Comparison of ENCODE assay signal across 15 mouse cellular contexts in genomic region chr8:89152867-89153595, GRCm38 (mm10).
DNase-seq lines count a peak whose midpoint lies in the region; ATAC-seq and TF ChIP-seq lines count a peak whose summit lies in the region.
"Had no signal": no experiment of that assay in that cellular context is flagged by ENCODE, and none has a peak within 500 bp of the region (broad histone marks: within the 10 kb centered on the region; RNA-seq: fewer than 3 reads in every experiment).

No protein-coding gene starts in this region.

- H3K9ac ChIP-seq in intestine, embryonic 14.5 days (ENCODE audit: low read length): no peak overlapping the region
- H3K9ac ChIP-seq in intestine, postnatal 0 days (ENCODE audit: low read depth, low read length): no peak overlapping the region
- H3K9ac ChIP-seq in midbrain, embryonic 12.5 days (replicated peaks): no peak overlapping the region
- H3K9ac ChIP-seq in midbrain, embryonic 16.5 days (ENCODE audit: low read depth, low read length): no peak overlapping the region
- H3K9ac ChIP-seq: forebrain, postnatal 0 days; heart, embryonic 12.5 days; liver, embryonic 12.5 days had no signal

- peak overlapping the region; percentile 23; the same call in 1 of the 2 replicates for H3K4me2 ChIP-seq in intestine, embryonic 14.5 days (ENCODE audit: low read length)
- no peak overlapping the region for H3K4me2 ChIP-seq in intestine, postnatal 0 days (replicated peaks; ENCODE audit: low read depth)
- 0 out of 2 replicates have a peak overlapping the region, but pooled peaks have one; percentile 19 for H3K4me2 ChIP-seq in midbrain, embryonic 12.5 days (replicated peaks)
- no peak overlapping the region for H3K4me2 ChIP-seq in midbrain, embryonic 16.5 days (ENCODE audit: low read length)
- H3K4me2 ChIP-seq: heart, embryonic 12.5 days; liver, embryonic 12.5 days had no signal

- 18% methylated on average over 17 of the region's 17 CpGs for WGBS in intestine, embryonic 14.5 days
- WGBS in intestine, postnatal 0 days: 43% methylated on average over 17 of the region's 17 CpGs
- 51% methylated on average over 17 of the region's 17 CpGs for WGBS in midbrain, embryonic 12.5 days
- 16% methylated on average over 17 of the region's 17 CpGs for WGBS in midbrain, embryonic 16.5 days

- 0 out of 2 replicates have a peak overlapping the region, but pooled peaks have one; percentile 6 for H3K27ac ChIP-seq in intestine, embryonic 14.5 days (ENCODE audit: low read depth)
- H3K27ac ChIP-seq in intestine, postnatal 0 days (ENCODE audit: low read depth, low read length): no peak overlapping the region
- H3K27ac ChIP-seq in midbrain, embryonic 12.5 days (replicated peaks): peak overlapping the region; percentile 56
- H3K27ac ChIP-seq in midbrain, embryonic 16.5 days (ENCODE audit: low read length): no peak overlapping the region
- H3K27ac ChIP-seq: liver, embryonic 12.5 days had no signal

- no peak for ATAC-seq in intestine, embryonic 14.5 days (replicated peaks; ENCODE audit: low FRiP score, low TSS enrichment, low read depth)
- no peak for ATAC-seq in intestine, postnatal 0 days
- ATAC-seq in midbrain, embryonic 12.5 days (ENCODE audit: low FRiP score, low read depth): peak; percentile 41; the same call in 1 of the 2 replicates
- ATAC-seq in midbrain, embryonic 16.5 days: no peak
- ATAC-seq: forebrain, postnatal 0 days; liver, embryonic 12.5 days had no signal

- no peak for TF ChIP-seq CTCF in intestine, postnatal 0 days (IDR thresholded peaks at IDR 0.05; ENCODE audit: low read depth)

- no peaks in the 10 kb centered on the region for H3K27me3 ChIP-seq in intestine, embryonic 14.5 days (replicated peaks; ENCODE audit: control insufficient read depth, insufficient read depth, low read length)
- no peaks in the 10 kb centered on the region for H3K27me3 ChIP-seq in intestine, postnatal 0 days (replicated peaks; ENCODE audit: control insufficient read depth, insufficient read depth, low read length)
- no peaks in the 10 kb centered on the region for H3K27me3 ChIP-seq in midbrain, embryonic 12.5 days
- H3K27me3 ChIP-seq in midbrain, embryonic 16.5 days (ENCODE audit: control insufficient read depth, insufficient read depth, low read depth, low read length): no peaks in the 10 kb centered on the region
- H3K27me3 ChIP-seq: liver, embryonic 12.5 days had no signal

- peaks cover 7% of the 10 kb centered on the region; the same call in 1 of the 2 replicates for H3K4me1 ChIP-seq in intestine, embryonic 14.5 days (replicated peaks; ENCODE audit: control insufficient read depth, insufficient read depth, low read length)
- H3K4me1 ChIP-seq in intestine, postnatal 0 days (replicated peaks; ENCODE audit: control insufficient read depth, insufficient read depth, low read length): no peaks in the 10 kb centered on the region
- peaks cover 16% of the 10 kb centered on the region for H3K4me1 ChIP-seq in midbrain, embryonic 12.5 days
- H3K4me1 ChIP-seq in midbrain, embryonic 16.5 days (ENCODE audit: control insufficient read depth, insufficient read depth, low read length): peaks cover 8% of the 10 kb centered on the region; the same call in 1 of the 2 replicates
- H3K4me1 ChIP-seq: heart, embryonic 12.5 days; liver, embryonic 12.5 days had no signal

- H3K9me3 ChIP-seq in intestine, embryonic 14.5 days (ENCODE audit: control insufficient read depth, low read length): no peaks in the 10 kb centered on the region
- no peaks in the 10 kb centered on the region for H3K9me3 ChIP-seq in intestine, postnatal 0 days (ENCODE audit: control insufficient read depth)
- H3K9me3 ChIP-seq in midbrain, embryonic 12.5 days: no peaks in the 10 kb centered on the region
- H3K9me3 ChIP-seq in midbrain, embryonic 16.5 days (replicated peaks; ENCODE audit: control insufficient read depth, low read length, poor library complexity, severe bottlenecking): no peaks in the 10 kb centered on the region
- H3K9me3 ChIP-seq: heart, embryonic 12.5 days; liver, embryonic 12.5 days had no signal

- no peak overlapping the region for H3K4me3 ChIP-seq in intestine, embryonic 14.5 days (ENCODE audit: low read depth, low read length)
- no peak overlapping the region for H3K4me3 ChIP-seq in intestine, postnatal 0 days (ENCODE audit: low read depth, low read length)
- H3K4me3 ChIP-seq in midbrain, embryonic 12.5 days: no peak overlapping the region
- H3K4me3 ChIP-seq in midbrain, embryonic 16.5 days (ENCODE audit: low read depth, low read length): no peak overlapping the region
- H3K4me3 ChIP-seq: heart, embryonic 12.5 days; liver, embryonic 12.5 days had no signal

- no peak for DNase-seq in intestine, embryonic 14.5 days (ENCODE audit: low spot score)
- DNase-seq in mesoderm, embryonic 11.5 days (ENCODE audit: low read depth, low spot score): peak; percentile 56
- DNase-seq in ovary, postnatal 36 days (ENCODE audit: low spot score): peak; percentile 20
- DNase-seq in layer of hippocampus, postnatal 25 days (ENCODE audit: extremely low spot score in 1 of 2, low spot score in 1 of 2): no peak
- DNase-seq in frontal cortex, adult 2 months (ENCODE audit: extremely low spot score in 1 of 2, low spot score in 1 of 2): no peak
- DNase-seq: adrenal gland, postnatal 25 days; forebrain, postnatal 0 days; gastrocnemius, postnatal 25 days; kidney, postnatal 36 days; right cerebral cortex, postnatal 25 days had no signal

- no peaks in the 10 kb centered on the region for H3K36me3 ChIP-seq in intestine, embryonic 14.5 days (ENCODE audit: control insufficient read depth, insufficient read depth, low read length)
- H3K36me3 ChIP-seq in intestine, postnatal 0 days (ENCODE audit: control insufficient read depth, insufficient read depth): no peaks in the 10 kb centered on the region
- H3K36me3 ChIP-seq in midbrain, embryonic 12.5 days: no peaks in the 10 kb centered on the region
- H3K36me3 ChIP-seq in midbrain, embryonic 16.5 days (ENCODE audit: control insufficient read depth, insufficient read depth, low read length): no peaks in the 10 kb centered on the region
- H3K36me3 ChIP-seq: heart, embryonic 12.5 days; liver, embryonic 12.5 days had no signal

Comparison
In these comparisons a context has a peak if more than half of its experiments do, and no peak if none do; other contexts are left out.
1. H3K27ac ChIP-seq: peak in intestine, embryonic 14.5 days (single experiment) and midbrain, embryonic 12.5 days (single experiment); none in intestine, postnatal 0 days (single experiment) and midbrain, embryonic 16.5 days (single experiment).
2. H3K4me2 ChIP-seq: peak in intestine, embryonic 14.5 days (single experiment) and midbrain, embryonic 12.5 days (single experiment); none in intestine, postnatal 0 days (single experiment) and midbrain, embryonic 16.5 days (single experiment).
3. DNase-seq: peak in mesoderm, embryonic 11.5 days (single experiment) and ovary, postnatal 36 days (single experiment); none in intestine, embryonic 14.5 days (single experiment), layer of hippocampus, postnatal 25 days (0 of 2) and frontal cortex, adult 2 months (0 of 2).